ENCODE assay signal across 10 mouse cellular contexts in the genomic region with DNA sequence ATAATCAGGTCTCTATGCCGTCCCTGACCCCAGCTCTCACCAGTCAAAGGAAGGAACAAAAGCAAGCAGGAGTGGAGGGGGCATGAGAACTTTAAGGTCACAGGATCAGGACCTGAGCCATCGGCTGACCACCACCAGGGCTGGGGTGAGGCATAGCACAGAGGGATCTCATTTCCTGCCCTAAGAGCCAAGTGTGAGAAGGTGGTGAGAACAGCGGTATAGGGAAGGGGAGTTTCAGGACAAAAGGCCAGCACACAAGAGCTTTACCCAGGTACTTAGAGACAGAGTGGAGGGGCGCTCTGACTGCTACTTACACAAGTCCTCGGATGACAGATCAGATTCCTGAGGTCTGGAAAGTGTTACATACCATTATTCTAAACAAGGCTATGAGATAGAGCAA.
DNase-seq lines count a peak whose midpoint lies in the region; ATAC-seq lines count a peak whose summit lies in the region.
"Had no signal": no experiment of that assay in that cellular context is flagged by ENCODE, and none has a peak within 500 bp of the region (broad histone marks: within the 10 kb centered on the region; RNA-seq: fewer than 3 reads in every experiment).

No protein-coding gene starts in this region.

- no peaks in the 10 kb centered on the region for H3K27me3 ChIP-seq in kidney, embryonic 14.5 days (ENCODE audit: control insufficient read depth, insufficient read depth, low read length)
- 0 out of 2 replicates have a peak, but pooled peaks cover 5% of the 10 kb centered on the region for H3K27me3 ChIP-seq in embryonic facial prominence, embryonic 12.5 days

- WGBS in kidney, embryonic 14.5 days = 4% methylated on average over 5 of the region's 5 CpGs
- WGBS in embryonic facial prominence, embryonic 12.5 days = 3% methylated on average over 5 of the region's 5 CpGs

- no peaks in the 10 kb centered on the region for H3K9me3 ChIP-seq in kidney, embryonic 14.5 days (ENCODE audit: control insufficient read depth, low read length)
- no peaks in the 10 kb centered on the region for H3K9me3 ChIP-seq in embryonic facial prominence, embryonic 12.5 days

- H3K9ac ChIP-seq in kidney, embryonic 14.5 days (ENCODE audit: low read depth, low read length) = no peak overlapping the region
- no peak overlapping the region for H3K9ac ChIP-seq in embryonic facial prominence, embryonic 12.5 days

- DNase-seq in kidney, postnatal 36 days = no peak
- peak; percentile 20 for DNase-seq in retina, embryonic 14.5 days (ENCODE audit: low spot score)
- DNase-seq in retina, postnatal 1 day = no peak
- no peak for DNase-seq in cerebellum, adult 9-10 months
- no peak for DNase-seq in spleen, adult 12 weeks (ENCODE audit: low spot score)
- DNase-seq: heart, postnatal 36 days; right cerebral cortex, postnatal 25 days had no signal

- no peak overlapping the region for H3K4me3 ChIP-seq in kidney, embryonic 14.5 days (ENCODE audit: low read length)
- H3K4me3 ChIP-seq in embryonic facial prominence, embryonic 12.5 days = no peak overlapping the region

- no peak overlapping the region for H3K27ac ChIP-seq in kidney, embryonic 14.5 days (ENCODE audit: low read depth, low read length)
- H3K27ac ChIP-seq in embryonic facial prominence, embryonic 12.5 days = no peak overlapping the region

- H3K36me3 ChIP-seq in kidney, embryonic 14.5 days (ENCODE audit: control insufficient read depth, insufficient read depth, low read length) = no peaks in the 10 kb centered on the region
- no peaks in the 10 kb centered on the region for H3K36me3 ChIP-seq in embryonic facial prominence, embryonic 12.5 days

- H3K4me1 ChIP-seq in kidney, embryonic 14.5 days (ENCODE audit: control insufficient read depth, insufficient read depth, low read length) = peaks cover 9% of the 10 kb centered on the region
- peaks cover 19% of the 10 kb centered on the region for H3K4me1 ChIP-seq in embryonic facial prominence, embryonic 12.5 days

- peak; percentile 72 for ATAC-seq in kidney, embryonic 14.5 days (ENCODE audit: low FRiP score, low TSS enrichment)
- 0 out of 2 replicates have a peak, but pooled peaks have one; percentile 28 for ATAC-seq in embryonic facial prominence, embryonic 12.5 days (ENCODE audit: insufficient number of reproducible peaks, insufficient read depth, low FRiP score, low TSS enrichment)
- ATAC-seq: intestine, embryonic 16.5 days had no signal

- no peak overlapping the region for H3K4me2 ChIP-seq in kidney, embryonic 14.5 days (replicated peaks; ENCODE audit: low read depth, low read length)
- peak overlapping the region; percentile 9; the same call in 1 of the 2 replicates for H3K4me2 ChIP-seq in embryonic facial prominence, embryonic 12.5 days (replicated peaks)
